Mouse (Mus musculus) gastrocnemius, adult 8-10 months (tissue): ENCODE measurements around the gene Alk. TPM values are rescaled to one million over a fixed set of nuclear protein-coding genes. Genes with fewer than 3 reads are reported as not detected.

ENCODE experiments used
- DNase-seq, 2 experiments: peaks; one replicate each; pipeline ENCODE4 v3.0.0; 2022; ENCODE audit warnings: low spot score in 2 of 2
- total RNA-seq, 4 experiments: library from RNA; stranded (reverse); gene quantifications; 2 replicates each; pipeline ENCODE4 v1.2.4; 2022

Alk gene
- total RNA-seq, 4 experiments from 2014 or later, result not detected

GRCm38 (mm10) chr17:71986456-71986855 is 618.0 kb downstream of the Alk start:
- DNase-seq, result no peak

GRCm38 (mm10) chr17:71981177-71981576 is 623.2 kb downstream of the Alk start:
- DNase-seq, result no peak

GRCm38 (mm10) chr17:71980518-71981145 is 623.8 kb downstream of the Alk start:
- DNase-seq, result peak in 1 of 2 experiments; percentile 8

- DNase-seq, result no peak
Observed at GRCm38 (mm10) chr17:71979137-71979536, 625.3 kb downstream of the Alk start.

GRCm38 (mm10) chr17:71976661-71977060 is 627.8 kb downstream of the Alk start:
- DNase-seq, result no peak

- no peak for DNase-seq
Observed at GRCm38 (mm10) chr17:71973704-71974103, 630.7 kb downstream of the Alk start.

GRCm38 (mm10) chr17:71967356-71967755 is 637.1 kb downstream of the Alk start:
- no peak for DNase-seq

- no peak for DNase-seq
Observed at GRCm38 (mm10) chr17:71965733-71966606, 638.5 kb downstream of the Alk start.

- no peak for DNase-seq
Observed at GRCm38 (mm10) chr17:71964610-71965009, 639.8 kb downstream of the Alk start.

GRCm38 (mm10) chr17:71962746-71963145 is 641.7 kb downstream of the Alk start:
- DNase-seq, result no peak

- DNase-seq, result no peak
Observed at GRCm38 (mm10) chr17:71955011-71955410, 649.4 kb downstream of the Alk start.

- DNase-seq, result no peak
Observed at GRCm38 (mm10) chr17:71954217-71954844, 650.1 kb downstream of the Alk start.

GRCm38 (mm10) chr17:71950968-71951367 is 653.5 kb downstream of the Alk start:
- DNase-seq, result no peak

GRCm38 (mm10) chr17:71948687-71949086 is 655.7 kb downstream of the Alk start:
- no peak for DNase-seq

GRCm38 (mm10) chr17:71947452-71947851 is 657.0 kb downstream of the Alk start:
- no peak for DNase-seq

GRCm38 (mm10) chr17:71944020-71944419 is 660.4 kb downstream of the Alk start:
- no peak for DNase-seq

GRCm38 (mm10) chr17:71942052-71942451 is 662.4 kb downstream of the Alk start:
- no peak for DNase-seq

GRCm38 (mm10) chr17:71941436-71941835 is 663.0 kb downstream of the Alk start:
- DNase-seq, result no peak

- no peak for DNase-seq
Observed at GRCm38 (mm10) chr17:71936681-71937080, 667.7 kb downstream of the Alk start.

GRCm38 (mm10) chr17:71935837-71936236 is 668.6 kb downstream of the Alk start:
- no peak for DNase-seq

GRCm38 (mm10) chr17:71935336-71935735 is 669.1 kb downstream of the Alk start:
- DNase-seq, result no peak

- no peak for DNase-seq
Observed at GRCm38 (mm10) chr17:71914941-71915340, 689.5 kb downstream of the Alk start.
